Mouse (Mus musculus) myocyte (in vitro differentiated cells): Measurements from ENCODE around the gene Trim25.

ENCODE experiments used
- CEBPB ChIP-seq: IDR thresholded peaks from 2 replicates; pipeline ENCODE4 v1.6.1; 2011; ENCODE audit warnings: mild to moderate bottlenecking, moderate library complexity; ENCODE audit not compliant: poor library complexity, insufficient read depth, severe bottlenecking
- E2F4 ChIP-seq: IDR thresholded peaks from one replicate; pipeline ENCODE4 v1.6.1; 2011; ENCODE audit warnings: mild to moderate bottlenecking, control low read depth, moderate library complexity; ENCODE audit not compliant: insufficient read depth
- MAX ChIP-seq: IDR thresholded peaks from one replicate; pipeline ENCODE4 v1.6.1; 2011; ENCODE audit warnings: low read depth, mild to moderate bottlenecking, control low read depth
- MYOD1 ChIP-seq, 3 experiments: IDR thresholded peaks; one replicate each; pipeline ENCODE4 v1.6.1; 2011; ENCODE audit warnings: control low read depth in 2 of 3, low read depth in 2 of 3, mild to moderate bottlenecking in 2 of 3, moderate library complexity in 1 of 3; ENCODE audit not compliant: insufficient read length in 2 of 3, control insufficient read depth in 1 of 3
- MYOG ChIP-seq, 3 experiments: IDR thresholded peaks; one replicate each; pipeline ENCODE4 v1.6.1; 2011; ENCODE audit warnings: control low read depth in 2 of 3, low read depth in 2 of 3, mild to moderate bottlenecking in 2 of 3; ENCODE audit not compliant: insufficient read length in 2 of 3, control insufficient read depth in 1 of 3, insufficient read depth in 1 of 3
- POLR2A ChIP-seq: IDR thresholded peaks from one replicate; pipeline ENCODE4 v1.6.1; 2011; ENCODE audit warnings: low read depth, mild to moderate bottlenecking, control low read depth, moderate library complexity; ENCODE audit not compliant: insufficient read length
- POLR2AphosphoS2 ChIP-seq: IDR thresholded peaks from one replicate; pipeline ENCODE4 v1.6.1; 2011; ENCODE audit warnings: low read depth, control low read depth; ENCODE audit not compliant: insufficient read length
- TCF12 ChIP-seq: IDR thresholded peaks from one replicate; pipeline ENCODE4 v1.6.1; 2011; ENCODE audit warnings: mild to moderate bottlenecking, control low read depth; ENCODE audit not compliant: poor library complexity, insufficient read depth, severe bottlenecking
- USF1 ChIP-seq: IDR thresholded peaks from one replicate; pipeline ENCODE4 v1.6.1; 2011; ENCODE audit warnings: low read depth, mild to moderate bottlenecking, control low read depth, moderate library complexity

DNA sequence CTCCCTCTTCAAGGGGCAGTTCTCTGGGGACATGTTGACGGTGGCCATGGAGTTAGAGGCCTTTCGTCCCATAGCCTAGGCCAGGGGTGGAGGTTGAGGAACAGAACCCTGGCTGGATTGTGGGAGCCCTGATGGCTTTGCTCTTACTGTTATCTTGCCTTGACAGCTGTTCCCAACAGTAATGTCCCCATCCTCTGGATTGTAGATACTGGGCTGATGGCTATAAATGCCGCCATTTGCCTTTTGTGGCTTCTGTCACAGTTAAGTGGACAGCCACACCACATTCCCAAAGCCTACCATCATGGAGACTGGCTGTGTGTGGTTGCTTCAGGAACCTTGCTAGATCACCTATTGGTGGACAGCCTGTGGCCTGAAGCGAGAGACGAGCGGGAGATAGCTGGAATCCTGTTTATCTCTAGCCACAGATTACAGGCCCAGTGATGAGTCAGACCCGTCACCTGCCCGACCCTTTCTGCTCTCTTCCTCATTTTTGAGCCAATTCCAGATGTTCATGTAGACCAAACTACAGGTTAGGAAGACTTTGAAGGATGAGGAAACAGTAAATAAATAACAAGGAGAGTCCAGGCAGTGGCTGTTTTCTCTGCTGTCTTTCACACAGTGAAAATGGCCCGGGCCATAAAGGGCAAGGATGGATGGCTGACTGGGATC is 18.5 kb downstream of the Trim25 start:
- TF ChIP-seq E2F4 (no peak), MYOG (IDR thresholded peaks at IDR 0.05; ENCODE audit: control insufficient read depth in 1 of 3, insufficient read depth in 1 of 3, insufficient read length in 2 of 3, low read depth in 2 of 3) (no peak), USF1 (no peak), POLR2A (no peak), POLR2AphosphoS2 (no peak), TCF12 (no peak), MAX (no peak), CEBPB (no peak), MYOD1 (IDR thresholded peaks at IDR 0.05; ENCODE audit: control insufficient read depth in 1 of 3, insufficient read length in 2 of 3, low read depth in 2 of 3) (no peak)
